Mouse (Mus musculus) Muller cell, postnatal 12 days (primary cell): ENCODE results near the gene Cyp27b1.
"Not testable (repeated sequence)": the region's sequence is repeated elsewhere in the genome, so short reads cannot be mapped to it uniquely, and the experiment has no call there.

Experiments
- DNase-seq: peaks from one replicate; pipeline ENCODE4 v3.0.0-alpha.2; 2015; ENCODE audit errors: inconsistent ontology term

Cyp27b1 gene

DNA sequence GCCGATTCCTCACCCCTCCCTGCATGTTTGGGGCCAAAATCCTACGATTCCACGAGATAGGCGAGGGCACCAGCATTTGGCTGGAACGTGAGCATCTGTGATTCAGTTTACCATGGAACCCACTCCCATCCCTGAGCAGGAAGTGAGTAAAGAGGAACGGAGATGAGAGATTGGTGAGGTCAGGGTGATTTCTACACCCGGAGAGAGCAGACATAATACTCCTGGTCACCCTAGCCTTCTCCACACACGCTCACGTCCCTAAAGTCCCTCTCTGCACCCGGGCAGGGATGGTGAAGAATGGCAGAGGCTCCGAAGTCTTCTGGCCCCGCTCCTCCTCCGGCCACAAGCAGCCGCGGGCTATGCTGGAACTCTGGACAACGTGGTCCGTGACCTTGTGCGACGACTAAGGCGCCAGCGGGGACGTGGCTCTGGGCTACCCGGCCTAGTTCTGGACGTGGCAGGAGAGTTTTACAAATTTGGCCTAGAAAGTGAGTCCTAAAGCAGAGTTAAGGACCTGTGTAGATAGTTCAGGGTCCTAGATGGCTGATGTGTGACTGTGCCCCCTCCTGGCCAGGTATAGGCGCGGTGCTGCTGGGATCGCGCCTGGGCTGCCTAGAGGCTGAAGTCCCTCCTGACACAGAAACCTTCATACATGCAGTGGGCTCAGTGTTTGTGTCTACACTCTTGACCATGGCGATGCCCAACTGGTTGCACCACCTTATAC is 1.5 kb downstream of the Cyp27b1 start:
- DNase-seq: no peak

DNA sequence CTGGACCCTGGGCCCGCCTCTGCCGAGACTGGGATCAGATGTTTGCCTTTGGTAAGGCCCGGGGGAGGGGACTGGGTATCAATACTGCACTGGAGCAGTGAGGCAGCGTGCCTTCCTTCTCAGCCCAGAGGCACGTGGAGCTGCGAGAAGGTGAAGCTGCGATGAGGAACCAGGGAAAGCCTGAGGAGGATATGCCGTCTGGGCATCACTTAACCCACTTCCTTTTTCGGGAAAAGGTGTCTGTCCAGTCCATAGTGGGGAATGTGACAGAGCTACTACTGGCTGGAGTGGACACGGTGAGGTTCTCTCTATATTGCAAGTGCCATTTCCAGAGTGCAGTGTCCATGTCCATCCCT is 2.0 kb downstream of the Cyp27b1 start:
- no peak for DNase-seq

DNA sequence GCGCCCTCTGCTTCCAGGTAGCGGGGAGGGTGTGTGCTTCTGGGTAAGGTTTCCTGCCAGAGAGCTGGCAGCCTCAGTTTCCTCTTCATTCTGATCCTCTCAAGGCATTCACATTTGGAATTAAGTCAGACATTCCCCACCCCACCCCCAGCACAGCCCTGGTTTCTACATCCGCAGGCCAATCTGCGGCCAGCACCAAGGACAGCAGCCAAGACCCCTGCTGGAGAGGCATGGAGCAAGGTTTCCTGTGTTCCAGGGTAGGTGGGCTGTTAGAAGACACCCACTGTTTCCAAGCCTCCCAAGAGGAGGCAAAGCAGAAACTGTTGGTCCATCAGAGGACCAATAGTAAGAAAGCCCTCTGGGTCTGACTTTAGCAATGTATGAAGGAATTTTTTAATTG is 6.6 kb downstream of the Cyp27b1 start:
- no peak for DNase-seq

DNA sequence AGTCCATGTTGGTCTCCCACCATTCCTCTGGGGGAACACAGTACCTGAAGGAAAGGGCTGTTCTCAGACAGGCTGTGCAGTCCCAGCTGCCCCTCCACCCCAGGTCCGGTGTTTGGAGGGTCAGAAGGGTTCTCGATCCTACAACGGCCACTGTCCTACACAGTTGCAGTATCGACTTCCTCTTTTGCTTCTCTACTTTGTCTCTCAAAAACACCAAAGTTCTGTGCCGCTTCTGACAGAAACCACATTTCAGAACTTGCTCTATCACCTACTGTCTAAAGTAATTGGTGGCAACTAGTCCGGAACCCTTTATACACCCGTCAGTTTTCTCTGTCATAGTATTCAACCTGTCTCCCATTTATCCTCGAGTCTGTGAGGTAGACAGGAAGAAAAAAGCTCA is 7.4 kb downstream of the Cyp27b1 start:
- DNase-seq: no peak

DNA sequence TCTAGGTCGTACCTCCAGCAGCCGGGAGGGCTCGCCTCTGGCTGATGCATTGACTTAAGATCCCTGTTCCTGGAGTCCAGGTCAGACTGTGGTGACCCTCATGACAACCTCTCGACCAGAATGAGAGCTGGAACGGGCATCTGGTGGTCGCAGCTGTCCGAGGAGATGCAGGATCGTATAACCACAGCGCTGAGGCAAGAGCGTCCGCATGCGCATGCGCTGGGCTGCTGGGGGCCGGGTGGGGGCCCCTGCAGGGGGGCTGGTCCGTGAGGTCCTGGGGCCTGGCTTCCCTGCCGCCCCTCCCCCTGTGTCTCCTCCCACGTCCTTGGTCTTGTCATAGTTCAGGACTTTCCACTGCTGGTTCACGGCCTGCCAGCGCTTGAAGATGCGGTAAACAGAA is 8.4 kb downstream of the Cyp27b1 start:
- no peak for DNase-seq

DNA sequence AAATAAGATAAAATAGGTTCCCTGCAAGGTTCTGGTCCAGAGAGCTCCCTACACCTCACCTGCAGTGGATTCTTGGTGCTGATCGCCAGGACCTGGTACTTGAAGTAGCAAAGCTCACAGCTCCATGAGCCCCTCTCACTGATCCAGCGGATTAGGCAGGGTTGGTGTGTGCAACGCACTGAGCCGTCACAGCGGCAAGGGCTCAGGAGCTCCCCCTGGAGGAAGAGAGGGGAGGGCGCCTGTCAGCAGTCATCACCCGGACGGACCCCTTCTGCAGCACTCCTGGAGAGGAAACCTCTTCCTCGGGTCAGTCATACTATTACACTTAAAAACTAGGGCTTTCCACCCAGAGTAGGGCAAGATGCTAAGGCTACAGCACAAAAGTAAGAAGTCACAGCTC is 10.1 kb downstream of the Cyp27b1 start:
- peak; percentile 69 for DNase-seq

DNA sequence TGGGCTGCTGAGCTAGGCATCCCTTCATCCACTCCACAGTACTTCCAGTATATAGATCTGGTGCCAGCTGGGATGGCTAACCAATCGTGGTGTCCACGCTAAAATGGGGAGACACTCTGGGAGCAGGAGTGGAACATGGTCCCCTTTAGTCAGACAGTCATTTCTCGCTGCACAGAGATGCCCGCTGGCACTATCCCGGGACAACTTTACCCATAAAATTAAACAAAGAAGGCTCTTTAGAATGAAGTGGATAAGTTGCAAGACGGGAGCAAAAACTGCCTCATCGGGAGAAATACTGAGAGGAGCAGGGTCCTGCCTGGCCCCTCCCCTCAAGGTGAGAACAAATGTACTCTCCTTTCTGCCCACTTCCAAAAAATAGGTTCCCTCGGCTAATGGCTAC is 10.7 kb downstream of the Cyp27b1 start:
- no peak for DNase-seq

DNA sequence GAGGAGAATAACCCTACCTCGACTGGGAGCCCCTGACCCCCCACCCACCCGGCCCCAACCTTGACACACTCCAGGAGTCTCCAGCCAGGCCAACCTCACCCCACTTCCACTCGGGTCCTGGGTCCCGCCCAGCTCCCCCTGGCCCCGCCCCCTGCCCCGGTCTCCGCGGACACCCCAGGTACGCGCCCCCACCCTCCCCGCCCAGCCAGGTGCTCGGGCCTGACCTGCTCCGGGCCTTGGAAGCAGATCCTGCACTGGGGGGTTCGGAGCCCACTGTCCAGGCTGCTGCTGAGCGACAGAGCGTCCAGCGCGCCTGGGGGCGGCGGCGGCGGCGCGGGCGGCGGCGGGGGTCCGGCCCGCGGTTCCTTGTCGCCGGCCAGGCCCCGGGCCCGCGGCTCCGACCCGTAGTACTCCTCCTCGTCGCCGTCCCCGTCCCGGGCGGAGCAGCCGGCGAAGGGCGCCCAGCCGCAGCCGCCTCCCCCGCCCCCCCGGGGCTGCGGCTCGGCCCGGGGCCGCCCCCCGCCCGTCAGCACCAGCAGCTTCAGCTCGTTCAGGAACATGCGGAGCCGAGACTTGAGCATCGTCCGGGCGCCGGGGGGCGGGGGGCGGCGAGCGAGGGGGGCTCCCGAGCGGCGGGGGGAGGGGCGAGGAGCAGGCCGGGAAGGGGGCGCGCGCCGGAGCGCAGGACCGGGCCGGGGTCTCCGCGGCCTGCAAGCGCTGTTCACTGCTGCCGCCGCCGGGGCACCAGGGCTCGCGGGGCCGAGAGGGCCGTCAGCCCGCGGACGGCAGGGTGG is 11.3 kb downstream of the Cyp27b1 start:
- no peak for DNase-seq

DNA sequence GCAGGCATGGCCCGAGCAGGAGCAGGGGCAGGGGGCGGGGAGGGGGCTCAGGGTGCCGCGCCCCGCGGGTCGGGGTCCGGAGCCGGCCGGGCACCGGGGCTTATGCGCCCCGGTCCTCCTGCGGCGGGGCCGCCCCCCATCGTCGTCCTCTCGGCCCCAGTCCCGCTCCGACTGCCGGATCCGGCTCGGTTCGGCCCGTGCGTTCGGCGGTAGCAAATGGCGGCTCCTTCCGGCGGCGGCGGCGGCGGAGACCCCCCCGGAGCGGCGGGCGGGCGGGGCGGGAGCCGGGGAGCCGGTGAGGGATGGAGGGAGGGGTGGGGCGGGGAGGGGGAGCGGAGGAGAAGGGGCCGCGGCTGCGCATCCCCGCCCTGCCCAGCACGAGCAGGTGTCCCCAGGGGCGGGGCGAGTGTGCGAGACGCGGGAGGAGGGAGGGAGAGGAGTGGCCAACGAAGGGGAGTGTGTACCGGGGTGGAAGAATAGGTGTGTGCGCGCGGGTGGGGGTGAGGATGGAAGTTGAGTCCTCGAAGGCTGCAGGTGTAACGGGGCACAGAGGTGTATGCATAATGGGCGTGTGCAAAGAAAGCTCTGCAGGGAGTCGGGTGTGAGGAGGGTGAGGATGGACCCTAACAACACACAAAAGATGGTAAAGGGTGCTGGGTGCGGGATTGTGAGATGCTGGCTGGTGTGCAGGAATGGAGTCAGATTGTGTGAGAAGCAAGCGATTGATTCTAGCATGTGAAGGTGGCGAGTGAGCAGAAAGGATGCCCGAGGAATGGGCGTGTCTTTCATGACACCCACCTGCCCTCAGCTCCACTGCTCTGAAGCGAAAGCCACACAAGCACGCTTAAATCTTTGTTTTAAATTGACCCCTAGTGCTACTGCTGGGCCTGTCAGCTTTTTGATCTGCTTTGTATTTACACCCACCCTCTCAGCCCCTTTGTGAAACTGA is 12.2 kb downstream of the Cyp27b1 start, which contains the start of gene March9:
Gene March9 (minus strand): TSS at position 217 of the 949 bp plus-strand sequence.
- DNase-seq: peak; percentile 73

DNA sequence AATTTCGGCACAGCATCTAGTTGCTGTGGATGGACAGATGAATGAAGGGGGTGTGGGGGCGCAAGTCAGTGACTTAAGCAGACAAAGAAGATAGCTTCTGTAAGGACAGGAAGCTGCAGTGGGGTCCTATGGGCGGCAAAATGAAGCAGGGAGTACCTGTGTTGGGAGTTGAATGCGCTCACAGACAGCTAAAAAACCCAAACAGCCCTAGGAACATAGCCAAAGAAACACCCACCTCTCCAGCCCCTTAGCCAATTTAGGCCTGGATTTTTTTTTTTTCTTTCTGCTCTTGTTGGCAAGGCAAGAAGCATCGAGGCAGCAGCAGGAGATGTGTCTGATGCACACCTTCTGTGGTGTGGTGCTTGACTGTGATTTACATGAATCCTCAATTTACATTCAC is 13.0 kb downstream of the Cyp27b1 start:
- DNase-seq: no peak

DNA sequence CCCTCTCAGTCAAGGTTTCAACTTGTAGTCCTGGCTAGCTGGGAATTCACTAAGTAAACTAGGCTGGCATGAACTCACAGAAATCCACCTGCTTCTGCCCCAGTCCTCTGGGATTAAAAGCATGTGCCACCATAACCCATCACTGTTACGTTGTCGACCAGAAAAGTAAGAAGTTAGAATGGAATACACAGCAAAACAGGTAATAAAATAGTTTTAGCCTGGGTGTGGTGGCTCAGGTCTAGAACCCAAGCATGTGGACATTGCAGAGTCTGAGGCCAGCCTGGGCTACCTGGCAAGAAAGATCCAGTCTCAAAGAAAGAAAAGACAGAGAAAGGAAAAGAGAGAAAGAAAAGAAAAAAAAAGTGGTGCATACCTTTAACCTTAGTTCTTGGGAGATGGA is 13.5 kb downstream of the Cyp27b1 start:
- no peak for DNase-seq

DNA sequence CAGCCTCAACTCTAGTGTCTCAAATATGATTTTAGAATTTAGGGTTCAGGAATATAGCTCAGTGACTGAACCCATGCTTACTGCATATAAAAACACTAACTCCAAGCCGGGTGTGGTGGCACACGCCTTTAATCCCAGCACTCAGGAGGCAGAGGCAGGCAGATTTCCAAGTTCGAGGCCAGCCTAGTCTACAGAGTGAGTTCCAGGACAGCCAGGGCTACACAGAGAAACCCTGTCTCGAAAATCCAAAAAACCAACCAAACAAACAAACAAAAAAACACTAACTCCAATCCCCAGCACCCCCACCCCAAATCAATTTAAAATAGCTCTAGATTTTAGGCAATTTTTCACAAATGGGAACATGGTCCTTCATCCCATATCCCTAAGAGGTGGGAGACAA is 14.1 kb downstream of the Cyp27b1 start:
- DNase-seq: not testable (repeated sequence)

DNA sequence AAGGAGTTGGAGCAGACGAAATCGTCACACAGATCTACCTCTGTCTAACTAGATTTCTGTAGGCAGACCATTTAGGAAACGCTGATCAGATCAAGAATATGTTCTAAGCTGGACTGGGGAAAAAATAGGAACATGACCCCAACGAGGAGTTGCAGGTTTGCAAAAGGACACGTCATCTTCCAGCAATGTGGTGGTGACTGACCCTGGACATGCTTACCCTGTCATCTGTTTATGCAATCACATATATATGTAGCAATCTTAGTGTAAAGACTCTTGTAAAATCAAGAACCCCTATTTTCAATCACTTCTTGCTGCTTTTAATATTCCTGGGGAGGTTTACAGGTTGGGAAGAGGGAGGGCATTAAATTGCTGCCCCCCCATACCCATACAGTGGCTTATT is 14.5 kb downstream of the Cyp27b1 start:
- no peak for DNase-seq

DNA sequence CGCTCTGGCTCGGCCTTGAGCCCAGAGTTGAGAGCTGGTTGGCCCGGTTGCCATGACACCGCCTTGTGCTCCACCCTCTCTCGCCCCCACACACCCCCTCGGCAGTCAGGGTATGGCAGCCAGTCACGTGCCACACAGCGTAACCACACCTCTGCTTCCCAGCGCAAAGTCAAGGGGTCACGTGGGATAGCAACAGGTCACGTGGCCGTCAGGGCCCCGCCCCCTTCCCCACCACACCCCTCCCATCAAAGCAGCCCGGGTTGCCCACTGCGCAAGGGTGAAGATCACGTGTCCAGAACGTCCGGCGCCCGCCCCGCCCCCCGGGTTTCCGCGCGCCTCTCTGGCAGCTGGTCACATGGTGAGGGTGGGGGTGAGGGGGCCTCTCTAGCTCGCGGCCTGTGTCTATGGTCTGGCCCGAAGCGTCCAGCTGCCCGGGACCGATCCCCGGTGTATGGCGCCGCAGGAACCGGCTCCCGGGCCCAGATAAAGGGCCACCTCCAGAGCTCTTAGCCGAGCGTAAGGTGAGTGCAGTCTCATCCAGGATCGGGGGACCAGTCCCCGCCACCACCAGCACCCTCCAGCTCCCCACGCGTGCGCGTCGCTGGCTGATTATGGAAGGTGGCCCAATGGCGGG is 15.3 kb downstream of the Cyp27b1 start, which contains the start of gene Cdk4:
Gene Cdk4 (plus strand): TSS at position 296 of the 634 bp plus-strand sequence.
- peak; percentile 100 for DNase-seq

DNA sequence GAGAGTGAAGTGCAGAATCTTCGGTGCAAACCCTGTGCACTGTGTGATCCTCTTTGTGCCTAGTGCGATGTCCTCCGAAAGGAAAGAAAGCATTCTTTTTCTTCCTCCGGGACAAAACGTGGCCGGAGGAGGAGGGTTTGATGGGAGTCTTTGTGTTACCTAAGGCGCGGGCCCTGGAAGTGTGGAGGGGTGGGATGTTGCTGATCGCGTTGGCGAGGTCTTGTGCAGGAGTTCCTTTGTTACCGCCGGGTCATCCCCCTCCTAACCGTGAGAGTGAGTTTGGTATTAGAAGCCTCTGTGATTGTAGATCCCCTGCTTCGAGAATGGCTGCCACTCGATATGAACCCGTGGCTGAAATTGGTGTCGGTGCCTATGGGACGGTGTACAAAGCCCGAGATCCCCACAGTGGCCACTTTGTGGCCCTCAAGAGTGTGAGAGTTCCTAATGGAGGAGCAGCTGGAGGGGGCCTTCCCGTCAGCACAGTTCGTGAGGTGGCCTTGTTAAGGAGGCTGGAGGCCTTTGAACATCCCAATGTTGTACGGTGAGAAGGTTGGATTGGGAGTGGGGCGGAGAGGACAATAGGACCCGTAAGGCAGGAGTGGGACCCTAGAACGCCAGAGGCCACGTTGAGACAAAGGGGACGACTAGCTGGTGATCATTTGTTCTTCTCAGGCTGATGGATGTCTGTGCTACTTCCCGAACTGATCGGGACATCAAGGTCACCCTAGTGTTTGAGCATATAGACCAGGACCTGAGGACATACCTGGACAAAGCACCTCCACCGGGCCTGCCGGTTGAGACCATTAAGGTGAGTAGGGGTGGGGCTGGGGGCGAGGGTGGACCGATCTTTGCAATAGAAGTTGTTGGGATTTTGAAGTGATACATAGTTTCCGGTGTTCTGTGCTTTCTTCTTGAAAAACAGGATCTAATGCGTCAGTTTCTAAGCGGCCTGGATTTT is 16.1 kb downstream of the Cyp27b1 start:
- DNase-seq: no peak

DNA sequence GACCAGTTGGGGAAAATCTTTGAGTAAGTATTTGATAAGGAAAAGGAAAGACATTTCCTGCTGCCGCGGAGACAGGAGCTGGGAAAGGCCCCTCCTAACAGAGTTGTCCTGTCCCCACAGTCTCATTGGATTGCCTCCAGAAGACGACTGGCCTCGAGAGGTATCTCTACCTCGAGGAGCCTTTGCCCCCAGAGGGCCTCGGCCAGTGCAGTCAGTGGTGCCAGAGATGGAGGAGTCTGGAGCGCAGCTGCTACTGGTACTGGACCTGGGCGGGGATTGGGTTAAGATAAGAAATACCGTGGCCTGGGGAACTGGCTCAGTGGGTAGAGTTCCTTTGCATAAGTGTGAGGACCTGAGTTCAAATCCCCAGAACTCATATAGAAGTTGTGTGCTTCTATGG is 17.9 kb downstream of the Cyp27b1 start:
- DNase-seq: no peak

DNA sequence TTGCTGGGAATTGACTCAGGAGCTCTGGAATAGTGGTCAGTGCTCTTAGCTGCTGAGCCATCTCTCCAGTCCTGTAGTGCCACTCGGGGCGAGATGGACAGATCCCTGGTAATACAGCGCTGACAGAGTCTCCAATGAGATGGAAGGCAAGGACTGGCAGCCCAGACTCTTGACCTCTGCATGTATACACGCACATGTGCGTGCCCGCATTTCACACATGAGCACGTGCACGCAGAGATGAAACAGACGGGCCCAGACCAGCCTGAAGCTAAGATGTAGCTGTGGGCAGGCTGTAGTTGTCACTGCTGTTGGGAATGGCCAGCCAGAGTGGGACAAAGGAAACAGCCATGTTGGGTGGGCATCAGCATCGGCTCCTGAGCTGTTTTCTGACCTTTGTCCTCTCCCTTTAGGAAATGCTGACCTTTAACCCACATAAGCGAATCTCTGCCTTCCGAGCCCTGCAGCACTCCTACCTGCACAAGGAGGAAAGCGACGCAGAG is 18.5 kb downstream of the Cyp27b1 start:
- DNase-seq: no peak

DNA sequence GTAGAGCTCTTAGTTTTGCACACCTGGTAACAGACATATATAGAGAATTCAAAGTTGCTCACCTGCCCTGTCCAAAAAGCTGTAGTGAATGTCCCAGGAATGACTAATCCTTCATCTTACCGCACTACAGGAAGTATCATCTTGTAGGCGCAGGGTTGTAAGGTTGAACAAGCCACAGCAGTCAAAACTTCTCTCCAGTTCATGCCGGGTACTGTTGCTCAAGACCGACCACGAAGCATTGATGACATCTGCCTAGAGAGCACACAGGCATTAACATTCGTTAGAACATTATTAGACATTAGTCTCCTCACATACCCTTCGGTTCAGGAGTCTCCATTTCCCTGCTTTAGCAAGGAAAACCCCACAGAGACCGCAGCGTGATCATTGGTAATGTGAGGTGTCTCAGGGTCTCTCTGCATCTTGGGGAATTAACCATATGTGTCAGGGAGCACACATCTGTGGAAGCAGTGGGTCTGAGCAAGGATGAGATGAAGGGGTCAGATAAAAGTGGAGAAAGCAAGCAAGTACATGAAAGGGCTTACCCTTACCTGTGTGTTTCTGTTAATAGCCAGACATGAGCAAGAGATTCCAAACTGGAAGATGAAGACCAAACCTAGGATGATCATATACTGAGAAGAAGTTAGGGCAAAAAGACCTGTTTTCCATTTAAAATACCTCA is 20.4 kb downstream of the Cyp27b1 start:
- no peak for DNase-seq

DNA sequence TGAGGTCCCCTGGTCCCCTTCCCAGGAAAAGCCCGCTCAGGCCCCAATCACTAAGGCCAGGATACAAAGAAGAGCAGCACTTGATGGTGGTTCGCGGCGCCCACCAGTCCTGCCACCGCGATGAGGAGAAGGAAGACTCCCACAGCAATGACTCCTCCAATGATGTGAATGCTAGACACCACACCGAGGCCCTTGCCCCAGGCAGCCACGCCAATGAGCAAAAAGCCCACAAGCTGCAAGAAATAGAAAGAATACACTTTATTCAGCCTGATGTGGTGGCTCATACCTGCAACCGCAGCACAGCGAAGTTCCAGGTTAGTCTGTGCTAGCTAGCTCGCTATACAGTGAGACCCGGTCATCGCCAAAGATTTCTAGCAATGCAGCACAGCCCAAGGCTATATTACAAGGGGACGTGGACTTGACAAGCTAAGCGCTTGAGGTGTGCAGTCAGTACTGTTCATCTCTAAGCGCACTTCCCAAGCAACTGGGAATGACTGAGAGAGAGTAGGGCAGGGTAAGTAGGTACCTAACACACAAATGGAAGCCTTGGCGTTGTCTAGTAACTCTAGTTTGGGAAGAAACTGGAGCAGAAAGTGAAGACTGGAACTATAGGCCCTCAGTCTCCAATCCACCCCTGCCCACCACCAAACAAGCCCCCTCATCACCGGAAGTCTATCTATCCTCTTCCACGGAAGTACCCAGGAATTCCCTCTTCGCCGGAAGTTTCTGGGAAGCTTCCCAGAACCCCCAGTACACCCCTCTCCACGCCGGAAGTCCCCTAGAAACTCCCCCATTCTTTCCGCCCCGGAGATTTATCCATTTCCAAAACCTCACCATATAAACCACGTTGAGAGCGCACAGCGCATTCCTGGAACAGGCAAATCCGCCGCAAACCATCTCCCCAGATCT is 21.5 kb downstream of the Cyp27b1 start:
- DNase-seq: no peak
